Mouse (Mus musculus): ENCODE data around the gene Pcnx2. TPM values are rescaled to one million over a fixed set of nuclear protein-coding genes. Genes with fewer than 3 reads are reported as not detected.
A peak's percentile ranks its signal among the peaks of the same experiment; 100 is the strongest.

Gene Pcnx2
- polyA plus RNA-seq, 1 experiment from 2014 or later: 0.41 TPM

GRCm38 (mm10) chr8:125907311-125907710, 9.2 kb upstream of the Pcnx2 start:
- H3K9ac ChIP-seq (ENCODE audit: low read length): no peak overlapping the region
- no peak for ATAC-seq (ENCODE audit: insufficient read depth, low FRiP score)
- 75% methylated on average over 2 of the region's 2 CpGs for WGBS

GRCm38 (mm10) chr8:125905341-125905740, 7.2 kb upstream of the Pcnx2 start:
- Histone ChIP-seq H3K27me3 (ENCODE audit: control insufficient read depth, insufficient read depth, low read length) (peaks cover 14% of the 10 kb centered on the region; the same call in 1 of the 2 replicates), H3K9me3 (replicated peaks; ENCODE audit: control insufficient read depth, low read length) (peaks cover 4% of the 10 kb centered on the region; the same call in 1 of the 2 replicates), H3K4me3 (replicated peaks; ENCODE audit: low read length) (no peak overlapping the region), H3K36me3 (ENCODE audit: control insufficient read depth, insufficient read depth, low read length) (no peaks in the 10 kb centered on the region), H3K4me2 (ENCODE audit: low read depth, low read length) (no peak overlapping the region), H3K27ac (ENCODE audit: low read length) (no peak overlapping the region), H3K4me1 (ENCODE audit: control insufficient read depth, insufficient read depth, low read length) (no peaks in the 10 kb centered on the region), H3K9ac (ENCODE audit: low read length) (no peak overlapping the region)
- ATAC-seq (ENCODE audit: insufficient read depth, low FRiP score): no peak
- 50% methylated on average over 2 of the region's 2 CpGs for WGBS

More at GRCm38 (mm10) chr8:125907311-125907710, 9.2 kb upstream of the Pcnx2 start:
- H3K4me2 ChIP-seq (ENCODE audit: low read depth, low read length): no peak overlapping the region
- H3K36me3 ChIP-seq (ENCODE audit: control insufficient read depth, insufficient read depth, low read length): no peaks in the 10 kb centered on the region
- 0 out of 2 replicates have a peak, but pooled peaks cover 6% of the 10 kb centered on the region for H3K4me1 ChIP-seq (ENCODE audit: control insufficient read depth, insufficient read depth, low read length)
- H3K27ac ChIP-seq (ENCODE audit: low read length): no peak overlapping the region
- peaks cover 4% of the 10 kb centered on the region; the same call in 1 of the 2 replicates for H3K9me3 ChIP-seq (replicated peaks; ENCODE audit: control insufficient read depth, low read length)
- H3K27me3 ChIP-seq (ENCODE audit: control insufficient read depth, insufficient read depth, low read length): peaks cover 33% of the 10 kb centered on the region
- H3K4me3 ChIP-seq (replicated peaks; ENCODE audit: low read length): no peak overlapping the region

GRCm38 (mm10) chr8:125902521-125902920, 4.4 kb upstream of the Pcnx2 start:
- whole genome bisulfite sequencing: 32% methylated on average over 3 of the region's 3 CpGs

GRCm38 (mm10) chr8:125901167-125901566, 3.0 kb upstream of the Pcnx2 start:
- no peaks in the 10 kb centered on the region for H3K9me3 ChIP-seq (replicated peaks; ENCODE audit: control insufficient read depth, low read length)
- H3K9ac ChIP-seq (ENCODE audit: low read length): no peak overlapping the region
- H3K27ac ChIP-seq (ENCODE audit: low read length): no peak overlapping the region
- no peak overlapping the region for H3K4me2 ChIP-seq (ENCODE audit: low read depth, low read length)
- H3K36me3 ChIP-seq (ENCODE audit: control insufficient read depth, insufficient read depth, low read length): no peaks in the 10 kb centered on the region
- no peak overlapping the region for H3K4me3 ChIP-seq (replicated peaks; ENCODE audit: low read length)
- peaks cover 20% of the 10 kb centered on the region for H3K27me3 ChIP-seq (ENCODE audit: control insufficient read depth, insufficient read depth, low read length)
- 30% methylated on average over 2 of the region's 2 CpGs for WGBS
- H3K4me1 ChIP-seq (ENCODE audit: control insufficient read depth, insufficient read depth, low read length): peaks cover 8% of the 10 kb centered on the region; the same call in 1 of the 2 replicates
- ATAC-seq (ENCODE audit: insufficient read depth, low FRiP score): no peak

More at GRCm38 (mm10) chr8:125902521-125902920, 4.4 kb upstream of the Pcnx2 start:
- Histone ChIP-seq H3K4me2 (ENCODE audit: low read depth, low read length) (no peak overlapping the region), H3K4me1 (ENCODE audit: control insufficient read depth, insufficient read depth, low read length) (peaks cover 8% of the 10 kb centered on the region; the same call in 1 of the 2 replicates), H3K4me3 (replicated peaks; ENCODE audit: low read length) (no peak overlapping the region), H3K27ac (ENCODE audit: low read length) (no peak overlapping the region), H3K9me3 (replicated peaks; ENCODE audit: control insufficient read depth, low read length) (peaks cover 4% of the 10 kb centered on the region; the same call in 1 of the 2 replicates), H3K27me3 (ENCODE audit: control insufficient read depth, insufficient read depth, low read length) (peaks cover 13% of the 10 kb centered on the region), H3K36me3 (ENCODE audit: control insufficient read depth, insufficient read depth, low read length) (no peaks in the 10 kb centered on the region), H3K9ac (ENCODE audit: low read length) (no peak overlapping the region)
- ATAC-seq (ENCODE audit: insufficient read depth, low FRiP score): 0 out of 2 replicates have a peak, but pooled peaks have one; percentile 25

GRCm38 (mm10) chr8:125898899-125899298, 782 bp upstream of the Pcnx2 start:
- H3K4me2 ChIP-seq (ENCODE audit: low read depth, low read length): no peak overlapping the region
- H3K9me3 ChIP-seq (replicated peaks; ENCODE audit: control insufficient read depth, low read length): no peaks in the 10 kb centered on the region

GRCm38 (mm10) chr8:125897388-125897787, 729 bp downstream of the Pcnx2 start:
- H3K36me3 ChIP-seq (ENCODE audit: control insufficient read depth, insufficient read depth, low read length): no peaks in the 10 kb centered on the region
- H3K27me3 ChIP-seq (ENCODE audit: control insufficient read depth, insufficient read depth, low read length): peaks cover 24% of the 10 kb centered on the region
- H3K27ac ChIP-seq (ENCODE audit: low read length): no peak overlapping the region
- peaks cover 8% of the 10 kb centered on the region; the same call in 1 of the 2 replicates for H3K4me1 ChIP-seq (ENCODE audit: control insufficient read depth, insufficient read depth, low read length)
- H3K4me2 ChIP-seq (ENCODE audit: low read depth, low read length): no peak overlapping the region
- 62% methylated on average over 11 of the region's 11 CpGs for WGBS
- H3K9ac ChIP-seq (ENCODE audit: low read length): no peak overlapping the region
- H3K4me3 ChIP-seq (replicated peaks; ENCODE audit: low read length): no peak overlapping the region
- no peaks in the 10 kb centered on the region for H3K9me3 ChIP-seq (replicated peaks; ENCODE audit: control insufficient read depth, low read length)
- no peak for ATAC-seq (ENCODE audit: insufficient read depth, low FRiP score)

More at GRCm38 (mm10) chr8:125898899-125899298, 782 bp upstream of the Pcnx2 start:
- Histone ChIP-seq H3K27ac (ENCODE audit: low read length) (no peak overlapping the region), H3K4me3 (replicated peaks; ENCODE audit: low read length) (no peak overlapping the region), H3K36me3 (ENCODE audit: control insufficient read depth, insufficient read depth, low read length) (no peaks in the 10 kb centered on the region), H3K27me3 (ENCODE audit: control insufficient read depth, insufficient read depth, low read length) (peaks cover 24% of the 10 kb centered on the region), H3K4me1 (ENCODE audit: control insufficient read depth, insufficient read depth, low read length) (peaks cover 8% of the 10 kb centered on the region; the same call in 1 of the 2 replicates), H3K9ac (ENCODE audit: low read length) (no peak overlapping the region)
- ATAC-seq (ENCODE audit: insufficient read depth, low FRiP score): no peak
- whole genome bisulfite sequencing: 0% methylated on average over 6 of the region's 6 CpGs

GRCm38 (mm10) chr8:125889920-125890319, 8.2 kb downstream of the Pcnx2 start:
- Histone ChIP-seq H3K36me3 (ENCODE audit: control insufficient read depth, insufficient read depth, low read length) (no peaks in the 10 kb centered on the region), H3K4me2 (ENCODE audit: low read depth, low read length) (no peak overlapping the region), H3K27ac (ENCODE audit: low read length) (no peak overlapping the region), H3K4me3 (replicated peaks; ENCODE audit: low read length) (no peak overlapping the region), H3K4me1 (ENCODE audit: control insufficient read depth, insufficient read depth, low read length) (no peaks in the 10 kb centered on the region), H3K9me3 (replicated peaks; ENCODE audit: control insufficient read depth, low read length) (no peaks in the 10 kb centered on the region), H3K27me3 (ENCODE audit: control insufficient read depth, insufficient read depth, low read length) (no peaks in the 10 kb centered on the region), H3K9ac (ENCODE audit: low read length) (no peak overlapping the region)
- WGBS: 61% methylated on average over 3 of the region's 3 CpGs
- ATAC-seq (ENCODE audit: insufficient read depth, low FRiP score): no peak

- ATAC-seq (ENCODE audit: insufficient read depth, low FRiP score): no peak
- WGBS: 83% methylated on average over 9 of the region's 9 CpGs
- Histone ChIP-seq H3K27me3 (ENCODE audit: control insufficient read depth, insufficient read depth, low read length) (no peaks in the 10 kb centered on the region), H3K9ac (ENCODE audit: low read length) (no peak overlapping the region), H3K4me2 (ENCODE audit: low read depth, low read length) (no peak overlapping the region), H3K9me3 (replicated peaks; ENCODE audit: control insufficient read depth, low read length) (no peaks in the 10 kb centered on the region), H3K4me3 (replicated peaks; ENCODE audit: low read length) (no peak overlapping the region), H3K36me3 (ENCODE audit: control insufficient read depth, insufficient read depth, low read length) (no peaks in the 10 kb centered on the region), H3K27ac (ENCODE audit: low read length) (no peak overlapping the region), H3K4me1 (ENCODE audit: control insufficient read depth, insufficient read depth, low read length) (no peaks in the 10 kb centered on the region)
Measured at GRCm38 (mm10) chr8:125887549-125887948, 10.6 kb downstream of the Pcnx2 start.

GRCm38 (mm10) chr8:125880447-125880846, 17.7 kb downstream of the Pcnx2 start:
- H3K4me3 ChIP-seq (replicated peaks; ENCODE audit: low read length): no peak overlapping the region
- no peak for ATAC-seq (ENCODE audit: insufficient read depth, low FRiP score)
- H3K9me3 ChIP-seq (replicated peaks; ENCODE audit: control insufficient read depth, low read length): no peaks in the 10 kb centered on the region
- no peaks in the 10 kb centered on the region for H3K27me3 ChIP-seq (ENCODE audit: control insufficient read depth, insufficient read depth, low read length)
- no peak overlapping the region for H3K9ac ChIP-seq (ENCODE audit: low read length)
- no peaks in the 10 kb centered on the region for H3K4me1 ChIP-seq (ENCODE audit: control insufficient read depth, insufficient read depth, low read length)
- H3K27ac ChIP-seq (ENCODE audit: low read length): no peak overlapping the region
- 80% methylated on average over 4 of the region's 4 CpGs for WGBS
- no peaks in the 10 kb centered on the region for H3K36me3 ChIP-seq (ENCODE audit: control insufficient read depth, insufficient read depth, low read length)
- H3K4me2 ChIP-seq (ENCODE audit: low read depth, low read length): no peak overlapping the region
